Mouse (Mus musculus) right cerebral cortex, postnatal 4 days (tissue): ENCODE measurements around the gene Slc6a19.
"Not testable (repeated sequence)": the region's sequence is repeated elsewhere in the genome, so short reads cannot be mapped to it uniquely, and the experiment has no call there.

ENCODE experiments used
- DNase-seq: peaks from one replicate; pipeline ENCODE4 v3.0.0-alpha.2; 2022

Slc6a19 gene

DNA sequence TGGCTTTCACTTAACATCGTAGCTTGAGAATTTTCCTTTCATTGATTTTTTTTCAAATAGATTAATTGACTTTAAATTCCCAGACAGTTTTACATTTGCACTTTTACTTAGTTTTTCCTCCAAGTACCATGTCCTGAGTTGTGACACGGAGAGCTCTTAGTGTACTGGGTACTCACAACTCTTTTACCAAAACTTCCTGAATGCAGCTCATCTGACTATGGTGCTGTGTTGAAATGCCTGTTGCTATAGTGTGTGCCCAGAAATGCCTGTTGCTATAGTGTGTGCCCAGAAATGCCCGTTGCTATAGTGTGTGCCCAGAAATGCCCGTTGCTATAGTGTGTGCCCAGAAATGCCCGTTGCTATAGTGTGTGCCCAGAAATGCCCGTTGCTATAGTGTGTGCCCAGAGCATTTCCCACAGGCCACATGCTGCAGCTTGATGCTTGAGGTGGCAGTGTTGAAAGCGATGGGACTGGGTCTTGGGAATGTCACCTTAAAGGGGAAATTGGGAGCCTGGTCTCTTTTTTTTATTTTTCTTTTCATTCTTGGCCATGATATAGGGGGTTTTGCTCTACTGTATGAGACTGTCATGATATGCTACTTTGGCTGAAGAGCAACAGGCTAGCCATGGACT is at the start of gene Slc6a19:
TSS of gene Slc6a19 (minus strand) at position 172 of the 632 bp plus-strand sequence.
- no peak for DNase-seq

DNA sequence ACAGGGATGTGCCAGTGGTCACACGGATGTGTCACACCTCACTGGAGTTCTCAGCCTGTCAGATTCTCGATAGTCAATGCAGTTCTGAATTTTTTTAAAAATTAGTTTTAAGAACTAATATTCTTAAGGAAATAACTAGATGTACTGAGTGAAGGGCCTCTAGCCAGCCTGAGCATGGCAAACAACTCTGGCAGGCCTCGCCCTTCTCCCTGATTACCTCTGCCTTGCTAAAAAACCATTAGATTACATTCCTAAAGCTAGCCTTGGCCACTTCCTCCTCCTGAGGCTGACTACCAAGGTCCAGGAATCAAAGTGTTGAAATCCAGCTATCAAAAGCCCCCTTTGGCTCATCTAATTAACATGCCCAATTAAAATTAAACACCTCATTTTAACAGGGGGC is 46.6 kb upstream of the Slc6a19 start:
- DNase-seq: no peak

DNA sequence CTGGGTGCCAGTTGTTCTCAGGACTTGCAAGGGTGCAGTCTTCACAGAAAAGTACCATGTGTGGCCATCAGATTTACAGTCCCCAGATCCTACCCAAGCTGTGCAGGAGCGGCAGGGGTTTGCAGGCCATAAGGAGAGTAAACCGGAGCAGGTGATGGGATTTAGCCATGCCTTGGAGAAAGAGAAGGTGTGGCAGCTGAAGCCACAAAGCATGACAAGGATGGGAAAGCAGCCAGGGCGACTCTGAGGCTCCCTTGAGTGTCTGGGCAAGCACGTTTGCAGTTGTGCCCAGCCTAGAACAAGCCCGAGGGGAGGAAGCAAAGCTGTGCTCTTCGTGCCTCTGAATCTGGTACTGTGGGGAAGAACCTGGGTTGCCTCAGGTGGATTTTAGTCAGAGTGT is 45.8 kb upstream of the Slc6a19 start:
- DNase-seq: no peak

DNA sequence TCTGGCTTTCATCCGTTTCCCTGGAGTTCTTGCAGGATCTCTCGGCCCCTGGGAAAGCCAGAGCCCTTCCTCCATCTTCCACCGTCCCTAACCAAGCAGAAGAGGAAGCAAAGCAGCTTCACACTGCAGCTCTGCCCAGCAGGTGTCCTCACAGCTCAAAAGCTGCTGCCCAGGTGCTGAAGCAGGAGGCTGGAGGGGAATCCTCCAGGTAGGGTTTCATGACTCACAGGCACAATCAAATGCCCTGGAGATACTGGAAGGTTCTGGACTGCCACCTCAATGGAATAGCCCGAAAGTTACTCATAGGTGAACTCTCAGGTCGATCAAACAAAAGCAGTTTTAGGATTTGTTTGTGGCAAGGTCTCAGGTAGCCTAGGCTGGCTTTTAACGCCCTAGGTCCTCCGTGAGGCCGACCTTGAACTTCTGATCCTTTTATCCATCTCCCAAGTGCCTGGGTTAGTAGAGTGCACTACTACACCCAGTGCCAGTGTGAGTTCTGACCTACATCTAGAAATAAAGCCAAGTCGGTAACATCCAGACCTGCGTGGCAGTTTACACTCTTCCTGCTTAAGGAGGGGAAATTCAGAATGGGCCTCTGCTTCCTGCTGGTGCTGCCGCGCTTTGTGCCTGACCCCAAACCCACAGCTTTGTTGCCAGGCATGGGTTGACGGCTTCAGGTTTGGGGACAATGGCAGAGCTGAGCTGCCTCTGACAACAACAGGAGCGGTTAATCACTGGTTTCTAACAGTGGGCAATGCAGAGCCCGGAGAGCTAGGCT is 44.2 kb upstream of the Slc6a19 start:
- DNase-seq: no peak

DNA sequence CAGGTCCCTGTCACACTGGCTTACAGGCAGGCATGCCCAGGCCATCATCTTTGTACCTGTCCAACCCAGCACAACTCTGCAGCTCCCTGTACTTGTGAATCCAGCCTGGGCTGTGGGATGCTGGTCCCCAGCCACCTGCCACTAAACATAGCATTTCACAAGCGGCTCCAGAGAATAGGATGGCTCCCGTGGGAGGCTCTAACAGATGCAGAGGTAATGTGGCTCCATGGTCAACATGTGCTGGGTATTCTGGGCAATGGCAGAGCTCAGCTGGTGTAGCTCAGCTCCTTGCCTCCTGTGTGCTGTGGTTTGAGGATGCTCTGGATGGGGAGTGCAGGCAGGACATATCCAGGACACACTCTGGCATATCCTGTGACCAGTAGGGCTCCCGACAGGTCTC is 39.0 kb upstream of the Slc6a19 start:
- DNase-seq: no peak

DNA sequence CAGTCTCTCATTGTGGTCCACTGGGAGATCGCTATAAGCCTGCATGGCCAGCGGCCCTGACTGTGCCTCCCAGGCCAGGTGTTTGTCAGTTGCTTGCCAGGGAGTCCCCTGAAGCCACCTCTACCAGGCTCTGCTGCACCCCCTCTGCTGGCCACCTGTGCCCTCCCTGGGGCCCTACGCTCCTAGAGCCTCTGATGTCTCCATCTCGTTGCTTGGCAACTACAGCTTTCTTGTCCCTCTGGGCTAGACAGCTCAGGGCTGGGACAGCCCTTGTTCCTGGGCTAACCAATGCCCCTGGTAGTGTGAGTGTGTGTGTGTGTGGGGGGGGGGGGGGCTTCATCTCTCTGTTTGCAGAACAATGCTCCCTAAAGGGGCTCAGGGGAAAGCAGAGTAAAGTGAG is 38.3 kb upstream of the Slc6a19 start:
- no peak for DNase-seq

DNA sequence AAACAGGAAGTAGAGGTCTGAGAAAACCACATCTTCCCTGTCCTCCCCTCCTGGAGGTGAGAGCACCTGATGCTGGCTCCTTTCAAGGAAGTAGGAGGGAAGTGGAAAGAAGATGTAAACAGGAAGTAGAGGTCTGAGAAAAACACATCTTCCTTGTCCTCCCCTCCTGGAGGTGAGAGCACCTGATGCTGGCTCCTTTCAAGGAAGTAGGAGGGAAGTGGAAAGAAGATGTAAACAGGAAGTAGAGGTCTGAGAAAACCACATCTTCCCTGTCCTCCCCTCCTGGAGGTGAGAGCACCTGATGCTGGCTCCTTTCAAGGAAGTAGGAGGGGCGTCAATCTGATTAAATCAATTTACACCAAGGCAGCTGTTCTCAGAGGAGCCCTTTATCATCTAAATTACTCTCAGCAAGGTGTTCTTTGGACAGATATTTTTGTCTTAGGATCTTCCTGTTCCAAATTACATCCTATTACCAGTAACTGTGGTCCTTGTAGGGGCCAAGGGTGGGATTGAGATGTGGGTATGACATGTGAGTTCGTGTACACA is 35.8 kb upstream of the Slc6a19 start:
- not testable (repeated sequence) for DNase-seq

DNA sequence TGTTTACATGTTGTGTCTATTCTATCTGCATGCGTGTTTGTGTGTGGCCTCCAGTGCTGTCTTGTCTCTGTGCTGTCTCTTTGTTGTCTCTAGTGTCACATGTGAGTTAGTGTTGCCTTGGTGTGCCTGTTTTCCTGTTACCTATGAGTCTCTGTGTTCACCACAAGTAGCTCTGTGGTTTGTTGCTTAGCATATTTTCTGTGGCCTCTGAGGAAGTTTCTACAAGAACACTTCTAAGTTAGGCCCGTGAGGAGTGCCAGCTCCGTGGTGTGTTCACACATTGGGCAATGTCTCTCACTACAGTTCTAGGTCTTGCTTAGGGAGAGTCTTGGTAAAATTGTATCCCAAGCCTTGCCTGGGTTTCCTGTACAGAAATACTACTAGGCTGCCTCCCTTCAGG is 32.3 kb upstream of the Slc6a19 start:
- DNase-seq: no peak

DNA sequence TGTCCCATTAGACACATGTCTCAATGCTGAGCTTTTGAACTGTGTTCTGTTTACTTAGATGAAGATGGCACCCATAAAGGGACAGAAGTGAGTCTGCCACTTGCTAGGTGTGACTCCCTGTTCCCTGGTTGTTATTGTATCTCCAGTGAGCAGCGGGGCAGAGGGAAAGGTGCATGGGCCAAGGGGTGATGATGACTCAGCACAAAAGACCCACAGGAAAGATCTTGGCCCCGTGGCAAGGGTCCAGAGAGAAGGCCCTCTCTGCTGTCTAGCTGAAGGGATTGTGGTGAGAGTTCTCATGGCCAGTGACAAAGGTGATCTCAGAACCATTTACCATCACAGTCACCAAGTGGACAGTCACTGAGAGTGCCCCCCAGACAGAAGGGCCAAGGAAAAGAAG is 31.3 kb upstream of the Slc6a19 start:
- no peak for DNase-seq

DNA sequence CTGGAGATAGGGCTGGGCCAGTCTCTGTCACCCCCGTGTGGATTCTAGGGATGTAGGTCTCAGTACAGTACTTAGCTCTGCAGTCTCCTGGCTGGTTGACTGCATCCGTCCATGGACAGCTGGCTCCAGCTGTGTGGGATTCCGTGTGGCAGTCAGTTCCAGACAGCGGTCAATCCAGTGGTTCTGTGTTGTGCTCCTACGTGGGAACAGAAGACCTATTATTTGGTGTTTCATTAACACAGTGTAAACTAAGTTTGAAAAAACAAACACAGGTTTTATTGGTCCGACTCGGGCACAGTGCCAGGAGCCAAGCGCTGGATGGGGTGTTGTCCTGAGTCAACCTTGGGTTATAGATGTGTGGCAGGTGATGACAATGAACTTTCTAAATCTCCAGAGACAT is 30.6 kb upstream of the Slc6a19 start:
- no peak for DNase-seq

DNA sequence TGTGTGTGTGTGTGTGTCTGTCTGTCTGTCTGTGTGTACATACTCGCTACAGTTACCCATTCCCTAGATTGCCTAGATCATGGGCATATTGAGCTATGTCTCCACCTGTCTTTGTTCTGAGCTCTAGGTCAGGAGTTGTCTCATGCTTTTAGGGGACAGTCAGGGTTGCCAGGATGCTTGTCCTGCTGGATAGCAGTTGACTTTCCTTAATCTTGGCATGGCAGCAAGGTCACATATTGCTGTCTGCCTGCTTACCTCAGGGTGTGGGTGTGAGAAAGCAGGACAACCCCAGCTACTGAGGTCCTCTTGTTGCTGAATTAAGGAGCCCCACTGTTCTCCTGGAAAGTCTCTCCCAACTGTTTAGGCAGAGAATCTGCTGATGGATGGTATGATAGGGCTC is 29.7 kb upstream of the Slc6a19 start:
- DNase-seq: no peak

DNA sequence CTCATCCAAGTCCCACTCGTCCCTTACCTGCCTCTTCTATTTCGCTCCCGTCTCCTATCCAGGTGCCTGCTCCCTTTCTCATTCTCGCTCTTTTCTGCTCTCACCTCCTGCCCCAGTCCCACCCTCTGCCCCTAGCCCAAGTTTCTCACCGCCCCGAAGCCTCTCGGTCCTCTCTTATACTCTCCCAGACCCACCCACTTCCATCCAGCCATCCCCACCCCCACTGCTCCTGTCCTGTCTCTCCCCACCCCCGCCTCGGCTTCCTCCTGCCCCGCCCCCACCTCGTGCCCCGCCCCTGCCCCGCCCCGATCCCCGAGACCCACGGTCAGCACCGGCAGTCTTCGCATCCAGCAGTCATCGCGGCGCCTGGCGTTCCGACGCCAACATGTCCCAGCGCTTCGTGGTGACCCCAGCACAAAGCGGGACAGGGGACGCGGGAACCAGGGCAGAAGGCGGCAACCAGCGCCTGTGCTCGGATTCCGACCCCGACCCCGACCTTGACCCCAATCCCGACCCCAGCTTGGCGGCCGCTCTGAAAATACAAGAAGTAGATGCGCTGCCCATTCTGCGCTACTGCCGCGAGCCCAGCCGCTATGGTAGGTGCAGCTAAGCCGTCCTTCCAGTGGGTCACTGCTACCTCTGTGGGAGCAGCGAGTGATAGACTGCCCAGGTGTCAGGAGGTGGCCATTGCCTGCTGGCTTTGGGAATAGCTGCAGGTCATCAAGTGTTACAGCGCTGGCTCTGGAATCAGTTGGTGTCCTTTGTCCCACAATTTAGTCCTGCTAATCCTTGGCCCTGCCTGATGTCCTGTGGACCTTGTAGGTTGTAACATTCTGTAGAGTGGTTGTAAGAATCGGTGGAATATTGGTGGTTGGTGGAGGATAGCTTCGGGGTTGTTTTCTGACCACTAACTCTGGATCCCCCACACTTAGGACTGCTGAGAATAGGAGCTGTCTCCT is 28.4 kb upstream of the Slc6a19 start, which contains the start of gene Slc12a7:
TSS of gene Slc12a7 (plus strand) at position 353 of the 959 bp plus-strand sequence.
- no peak for DNase-seq

DNA sequence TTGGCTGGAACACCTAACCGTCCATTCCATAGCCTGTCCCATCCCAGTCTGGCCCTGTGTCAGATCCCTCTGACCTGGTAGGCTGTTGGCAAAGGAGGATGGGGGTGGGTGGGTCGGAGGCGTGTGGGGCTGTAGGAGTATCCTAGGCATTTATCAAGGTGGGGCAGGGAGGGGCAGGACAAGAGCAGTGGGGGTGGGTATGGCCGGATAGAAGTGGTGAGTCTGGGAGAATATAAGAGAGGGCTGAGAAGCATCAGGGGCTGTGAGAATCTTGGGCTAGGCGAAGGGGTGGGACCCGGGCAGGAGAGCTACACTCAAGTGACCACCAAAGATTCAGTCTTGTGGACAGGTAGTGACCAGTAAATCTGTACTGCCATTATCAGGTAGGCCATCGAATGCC is 27.6 kb upstream of the Slc6a19 start:
- no peak for DNase-seq

DNA sequence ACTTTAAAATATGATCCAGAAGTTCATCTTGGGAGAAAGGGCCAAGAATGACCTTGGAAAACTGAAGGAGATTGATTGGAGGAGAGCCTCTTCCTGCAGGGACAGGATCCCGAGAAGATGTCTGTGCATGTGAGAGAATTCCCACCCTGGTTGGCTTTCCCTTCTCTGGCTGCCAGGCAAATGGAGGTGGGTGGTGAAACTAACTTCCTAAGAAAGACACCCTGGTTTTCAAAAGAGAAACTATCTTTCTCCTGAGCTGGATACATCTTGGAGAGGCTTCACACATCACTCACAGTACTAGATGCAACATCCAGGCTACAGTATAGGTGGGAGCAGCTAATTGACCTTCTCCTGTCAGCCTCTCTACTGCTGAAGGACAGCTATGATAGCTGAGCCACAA is 26.2 kb upstream of the Slc6a19 start:
- DNase-seq: no peak

DNA sequence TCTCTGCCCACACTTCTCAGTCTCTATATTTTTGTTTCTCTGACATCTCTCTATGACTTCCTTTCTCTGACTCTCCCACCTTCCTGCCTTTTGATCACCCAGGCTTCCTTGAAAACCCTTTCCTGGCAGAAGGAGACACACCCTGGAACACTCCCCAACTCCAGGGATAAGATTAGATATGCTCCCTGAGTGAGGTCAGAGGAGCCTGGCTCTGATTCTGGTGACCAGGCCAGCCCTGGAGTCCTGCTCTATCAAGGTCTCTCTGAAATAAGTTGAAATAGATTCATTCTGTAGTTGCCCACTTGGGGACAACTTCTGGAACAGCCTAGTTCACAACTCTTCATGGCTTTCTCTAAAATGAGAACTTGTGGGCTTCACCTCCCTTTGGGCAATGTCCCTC is 24.0 kb upstream of the Slc6a19 start:
- no peak for DNase-seq

DNA sequence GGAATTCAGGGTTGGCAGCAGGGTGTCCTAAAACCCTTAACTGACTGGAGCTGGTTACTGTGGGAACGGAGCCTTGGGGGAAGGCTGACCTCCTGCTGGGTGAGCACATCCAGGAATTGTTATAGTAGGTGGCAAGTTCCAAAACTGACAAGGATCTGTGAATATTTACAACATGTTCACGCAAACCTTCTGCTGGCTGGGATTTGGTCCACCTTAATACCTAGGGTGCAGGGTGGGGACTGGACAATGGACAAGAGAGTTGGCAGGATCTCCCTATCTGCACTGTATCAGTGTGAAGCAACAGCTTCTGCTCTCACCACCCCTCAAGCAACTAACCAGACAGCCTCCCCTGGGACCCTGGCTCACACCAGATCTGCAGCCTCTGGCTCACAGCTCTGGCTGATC is 23.0 kb upstream of the Slc6a19 start:
- no peak for DNase-seq

DNA sequence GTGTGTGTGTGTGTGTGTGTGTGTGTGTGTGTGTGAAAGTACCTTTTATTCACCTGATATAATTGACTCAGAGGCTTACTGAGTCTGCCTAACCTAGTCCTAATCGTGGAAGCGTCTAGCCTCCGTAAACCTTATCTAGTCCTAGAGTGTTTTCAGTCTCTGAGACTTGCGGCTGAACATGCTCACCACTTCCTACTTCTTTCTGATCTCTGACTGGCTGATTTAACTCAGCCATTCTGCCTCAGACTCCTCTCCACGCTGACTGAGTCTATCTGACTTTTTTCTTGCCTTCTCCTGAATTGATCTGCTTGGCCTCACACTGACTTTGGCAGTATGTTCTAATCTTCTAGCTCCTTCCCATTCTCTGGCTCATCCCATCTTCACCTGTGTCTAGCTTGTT is 20.6 kb upstream of the Slc6a19 start:
- DNase-seq: no peak

DNA sequence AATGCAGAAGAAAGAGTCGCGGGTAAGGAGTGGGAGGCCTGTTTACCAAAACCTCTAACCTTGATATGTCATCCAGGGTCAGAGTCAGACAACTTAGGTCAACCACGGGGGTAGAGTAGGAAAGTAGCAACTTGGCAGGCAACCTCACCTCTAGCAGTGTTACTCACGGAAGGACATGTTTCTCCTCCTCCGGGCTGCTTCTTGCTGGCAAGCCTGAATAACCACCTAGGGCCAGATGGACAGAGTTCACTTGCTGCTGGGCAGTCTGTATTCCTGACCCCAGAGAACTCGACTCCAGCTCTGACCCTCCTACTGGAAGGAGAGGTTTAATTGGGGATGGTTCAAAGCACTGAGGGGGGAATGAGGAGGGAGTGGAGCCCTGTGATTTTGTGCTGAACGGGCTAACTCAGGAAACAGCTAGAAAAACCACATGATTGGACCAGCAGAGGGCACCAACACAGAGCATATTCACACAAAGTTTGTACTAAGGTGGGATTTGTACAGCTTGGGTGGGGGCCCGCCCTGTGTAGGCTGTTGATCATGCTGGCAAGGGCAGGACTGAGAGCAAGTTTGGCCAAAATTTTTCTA is 18.5 kb upstream of the Slc6a19 start:
- DNase-seq: peak; percentile 51

DNA sequence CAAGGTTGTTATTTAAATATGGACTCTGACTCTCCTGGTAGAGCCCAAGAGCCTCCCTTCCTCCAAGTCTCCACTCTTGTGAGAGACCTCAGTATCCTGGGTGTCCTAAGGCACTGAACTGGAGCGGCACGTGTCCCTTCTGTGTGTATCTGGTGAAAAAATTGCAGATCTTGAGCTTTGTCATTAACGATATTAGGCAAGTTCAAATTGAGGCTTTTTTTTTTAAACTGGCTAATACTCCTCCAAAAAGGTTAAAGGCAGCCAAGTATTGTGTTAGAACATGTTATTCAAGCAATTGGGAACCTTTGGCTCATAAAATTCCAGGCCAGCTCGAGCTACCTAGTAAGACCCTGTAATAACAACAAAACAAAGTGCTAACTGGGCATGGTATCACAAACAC is 15.6 kb upstream of the Slc6a19 start:
- DNase-seq: no peak

DNA sequence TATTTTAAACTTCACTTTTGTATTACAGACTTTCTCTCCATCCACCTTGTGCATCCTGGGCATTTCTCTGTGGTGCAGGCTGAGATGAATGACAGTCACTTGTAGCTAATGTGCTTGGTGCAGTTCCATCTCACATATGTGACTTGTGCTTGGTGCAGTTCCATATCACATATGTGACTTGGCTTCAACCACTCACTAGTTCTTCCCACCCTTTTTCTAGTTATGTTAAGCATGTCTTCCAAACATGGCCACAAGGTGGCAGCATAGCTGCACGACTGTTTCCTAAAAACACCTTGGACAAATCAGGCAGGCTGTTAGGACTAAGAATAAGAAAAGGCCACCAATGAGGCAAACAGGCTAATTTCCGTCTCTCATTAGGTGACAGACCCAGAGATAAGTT is 13.6 kb upstream of the Slc6a19 start:
- peak; percentile 91 for DNase-seq

DNA sequence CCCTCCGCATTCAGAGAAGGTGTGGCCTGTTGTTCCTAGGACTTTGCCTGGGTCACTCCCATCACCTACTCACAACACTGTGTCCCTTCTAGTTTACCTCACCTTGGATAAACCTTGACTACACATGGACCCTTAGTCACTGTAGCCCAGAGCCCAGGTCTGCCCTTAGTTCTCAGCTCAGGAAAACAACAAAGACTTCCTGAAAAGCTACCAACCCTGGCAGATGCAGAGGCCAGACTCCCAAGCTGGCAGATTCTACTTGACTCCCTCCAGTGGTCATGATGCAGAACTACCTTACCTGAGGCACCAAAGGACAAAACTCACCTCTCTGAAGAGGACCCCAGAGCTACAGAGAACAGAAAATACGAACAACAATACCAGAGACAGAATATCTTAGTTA is 9.4 kb upstream of the Slc6a19 start:
- no peak for DNase-seq

DNA sequence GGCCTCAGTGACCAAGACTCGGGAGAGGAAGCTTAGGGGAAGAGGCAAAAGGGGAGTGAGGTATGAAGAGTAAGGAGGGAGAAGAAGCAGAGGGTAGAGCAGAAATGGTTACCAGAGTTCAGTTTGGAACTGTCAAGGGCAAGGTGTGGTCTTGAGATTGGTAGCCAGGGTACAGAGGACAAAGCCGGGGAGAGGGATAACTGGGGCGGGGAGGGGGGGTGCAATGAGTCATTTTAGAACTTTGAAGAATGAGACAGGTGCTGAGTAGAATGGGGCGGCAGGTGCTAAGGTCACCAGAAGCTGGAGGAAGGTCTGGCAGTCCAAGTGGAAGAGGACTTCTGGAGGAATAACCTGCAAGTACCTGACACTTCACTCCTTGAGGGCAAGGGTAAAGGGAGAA is 8.5 kb upstream of the Slc6a19 start:
- DNase-seq: no peak

DNA sequence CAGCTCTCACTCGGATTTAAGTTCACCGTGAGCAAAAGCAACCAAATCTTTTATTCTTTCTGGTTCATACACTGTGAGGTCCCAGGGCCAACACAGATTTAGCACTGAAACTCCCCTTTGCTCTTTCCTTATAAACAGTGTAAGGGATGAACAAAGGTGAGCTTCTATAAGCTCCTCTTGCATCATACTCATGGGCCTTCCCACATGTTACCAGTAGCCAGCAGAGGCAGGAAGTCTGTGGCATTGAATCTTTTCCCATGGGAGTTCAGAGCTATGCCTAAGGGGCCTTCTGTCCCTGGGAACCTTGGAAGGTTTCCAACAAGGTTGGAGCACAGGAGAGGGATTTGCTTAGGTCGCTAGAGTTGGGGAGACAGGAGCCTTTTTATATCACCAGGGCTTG is 7.6 kb upstream of the Slc6a19 start:
- no peak for DNase-seq
